Mouse (Mus musculus): Measurements from ENCODE around the gene Pgrmc1. TPM values are rescaled to one million over a fixed set of nuclear protein-coding genes. Genes with fewer than 3 reads are reported as not detected.
A peak's percentile ranks its signal among the peaks of the same experiment; 100 is the strongest.
"Not testable (repeated sequence)": the region's sequence is repeated elsewhere in the genome, so short reads cannot be mapped to it uniquely, and the experiment has no call there.

The Pgrmc1 gene
- polyA plus RNA-seq, 1 experiment from 2014 or later, result 733 TPM

- DNase-seq (no peak), ATAC-seq (ENCODE audit: low FRiP score, low TSS enrichment) (no peak)
- WGBS, result 42% methylated on average over 3 of the region's 3 CpGs
- no peaks in the 10 kb centered on the region for H3K27me3 ChIP-seq (ENCODE audit: control insufficient read depth, insufficient read depth, low read length)
- H3K36me3 ChIP-seq (ENCODE audit: control insufficient read depth, insufficient read depth, low read length), result no peaks in the 10 kb centered on the region
- no peak overlapping the region for H3K27ac ChIP-seq (replicated peaks; ENCODE audit: low read depth, low read length)
- H3K4me3 ChIP-seq (replicated peaks; ENCODE audit: low read depth, low read length), result no peak overlapping the region
- no peak overlapping the region for H3K9ac ChIP-seq (replicated peaks; ENCODE audit: low read length)
- no peak overlapping the region for H3K4me2 ChIP-seq (ENCODE audit: low read length)
- no peaks in the 10 kb centered on the region for H3K9me3 ChIP-seq (ENCODE audit: control insufficient read depth, low read length)
- no peaks in the 10 kb centered on the region for H3K4me1 ChIP-seq (ENCODE audit: control insufficient read depth, insufficient read depth, low read length)
Observed at GRCm38 (mm10) chrX:36562079-36562478, 35.9 kb upstream of the Pgrmc1 start.

DNA sequence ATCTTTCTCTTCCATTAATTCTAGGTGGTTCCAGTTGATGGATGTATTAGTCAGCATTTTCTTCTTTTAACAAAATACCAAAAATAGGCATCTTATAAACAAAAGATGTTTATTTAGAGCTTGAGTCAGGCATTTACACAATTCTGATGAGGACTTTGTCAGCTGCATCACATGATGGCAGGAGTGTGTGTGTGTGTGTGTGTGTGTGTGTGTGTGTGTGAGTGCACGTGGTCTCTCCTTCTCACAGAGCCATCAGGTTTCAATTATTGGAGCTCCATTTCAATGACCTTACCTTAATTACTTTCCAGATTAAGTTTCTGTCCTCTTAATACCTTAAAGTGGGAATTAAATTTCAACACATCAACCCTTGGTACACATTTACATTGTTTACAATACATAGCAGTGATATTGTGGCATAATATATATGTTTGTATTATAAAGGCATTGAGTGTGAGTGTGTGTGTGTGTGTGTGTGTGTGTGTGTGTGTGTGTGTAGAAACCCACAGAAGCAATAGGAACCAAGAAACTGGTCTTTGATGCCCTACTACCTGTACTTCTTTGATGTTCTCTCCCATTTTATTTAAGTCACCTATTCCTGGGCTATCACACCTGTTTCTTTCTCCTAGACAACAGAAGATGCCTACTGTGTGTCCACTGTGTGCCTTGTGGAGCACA lies 11.2 kb upstream of the Pgrmc1 start:
- H3K4me2 ChIP-seq (ENCODE audit: low read length), result peak overlapping the region; percentile 32
- peak; percentile 23 for DNase-seq

DNA sequence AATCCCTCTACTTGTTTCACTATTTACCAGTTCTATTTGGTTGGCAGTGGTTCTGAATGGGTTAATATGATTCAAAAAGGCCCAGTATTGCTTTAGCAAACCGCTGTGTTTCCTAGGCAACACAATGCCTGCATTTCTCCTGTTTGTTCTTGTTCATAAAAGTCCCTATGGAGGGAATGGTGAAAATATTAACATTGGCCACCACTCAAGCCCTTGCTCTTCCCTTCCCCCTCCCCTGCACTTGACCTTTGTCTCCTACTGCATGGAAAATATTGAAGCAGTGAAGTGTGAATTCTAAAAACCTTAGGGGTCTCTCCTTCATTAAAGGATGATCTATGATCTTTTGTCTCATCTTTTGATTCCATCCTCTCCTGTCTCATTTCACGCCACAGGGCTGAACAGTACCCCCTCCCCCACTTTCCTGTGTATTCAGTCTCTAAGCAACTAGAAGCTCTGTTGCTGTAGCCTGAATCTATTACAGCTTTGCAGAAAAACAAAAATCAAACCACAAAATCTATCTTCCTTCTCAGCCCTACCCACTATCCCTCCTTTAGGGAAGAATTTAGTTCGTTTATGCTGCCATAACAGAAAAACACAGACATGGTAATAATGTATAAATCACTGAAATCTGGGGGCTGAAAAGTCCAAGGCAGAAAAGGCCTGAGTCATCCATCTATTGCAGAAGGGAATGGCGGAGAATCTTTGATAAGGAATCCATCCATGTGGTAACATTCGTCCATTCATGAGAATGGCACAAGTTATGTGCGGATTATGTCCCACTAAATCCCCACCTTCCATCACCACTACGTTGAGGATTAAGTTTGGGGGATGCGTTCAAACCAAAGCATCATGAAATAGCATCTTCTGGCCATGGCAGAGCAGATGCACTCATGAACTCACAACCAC lies 10.4 kb upstream of the Pgrmc1 start:
- ATAC-seq (ENCODE audit: low FRiP score, low TSS enrichment) (peak; percentile 84), DNase-seq (peak; percentile 82)
- Histone ChIP-seq H3K9ac (replicated peaks; ENCODE audit: low read length) (no peak overlapping the region), H3K27me3 (ENCODE audit: control insufficient read depth, insufficient read depth, low read length) (no peaks in the 10 kb centered on the region), H3K4me2 (ENCODE audit: low read length) (peak overlapping the region; percentile 32), H3K36me3 (ENCODE audit: control insufficient read depth, insufficient read depth, low read length) (no peaks in the 10 kb centered on the region), H3K27ac (replicated peaks; ENCODE audit: low read depth, low read length) (peak overlapping the region; percentile 84), H3K9me3 (ENCODE audit: control insufficient read depth, low read length) (no peaks in the 10 kb centered on the region), H3K4me3 (replicated peaks; ENCODE audit: low read depth, low read length) (no peak overlapping the region), H3K4me1 (ENCODE audit: control insufficient read depth, insufficient read depth, low read length) (peaks cover 5% of the 10 kb centered on the region)
- 50% methylated on average over 8 of the region's 8 CpGs for WGBS

More for the DNA sequence above, 11.2 kb upstream of the Pgrmc1 start:
- Histone ChIP-seq H3K27me3 (ENCODE audit: control insufficient read depth, insufficient read depth, low read length) (no peaks in the 10 kb centered on the region), H3K36me3 (ENCODE audit: control insufficient read depth, insufficient read depth, low read length) (no peaks in the 10 kb centered on the region), H3K4me1 (ENCODE audit: control insufficient read depth, insufficient read depth, low read length) (peaks cover 5% of the 10 kb centered on the region), H3K27ac (replicated peaks; ENCODE audit: low read depth, low read length) (peak overlapping the region; percentile 84), H3K9ac (replicated peaks; ENCODE audit: low read length) (no peak overlapping the region), H3K9me3 (ENCODE audit: control insufficient read depth, low read length) (no peaks in the 10 kb centered on the region), H3K4me3 (replicated peaks; ENCODE audit: low read depth, low read length) (no peak overlapping the region)
- 32% methylated on average over 1 of the region's 1 CpGs for WGBS
- no peak for ATAC-seq (ENCODE audit: low FRiP score, low TSS enrichment)

DNA sequence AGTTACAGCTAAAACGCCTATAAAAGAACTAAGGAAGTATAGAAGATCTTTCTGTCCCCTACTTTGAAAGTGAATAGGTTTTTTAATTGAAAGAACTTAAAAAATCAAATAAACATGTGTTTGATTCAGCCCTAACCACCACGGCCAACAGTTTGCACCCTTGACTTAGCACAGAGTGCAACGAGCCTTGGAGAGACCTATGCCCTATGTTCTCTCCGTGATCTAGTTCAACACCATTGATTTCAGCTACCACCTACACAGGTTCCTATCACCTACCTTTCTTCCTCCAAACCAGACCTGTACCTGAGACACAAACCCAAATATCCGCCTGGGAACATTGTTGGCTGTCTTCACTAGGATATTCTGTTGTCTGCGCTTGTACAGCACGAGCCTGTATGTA lies 7.7 kb upstream of the Pgrmc1 start:
- Histone ChIP-seq H3K27me3 (ENCODE audit: control insufficient read depth, insufficient read depth, low read length) (no peaks in the 10 kb centered on the region), H3K9me3 (ENCODE audit: control insufficient read depth, low read length) (no peaks in the 10 kb centered on the region), H3K36me3 (ENCODE audit: control insufficient read depth, insufficient read depth, low read length) (no peaks in the 10 kb centered on the region), H3K9ac (replicated peaks; ENCODE audit: low read length) (no peak overlapping the region), H3K4me2 (ENCODE audit: low read length) (no peak overlapping the region), H3K27ac (replicated peaks; ENCODE audit: low read depth, low read length) (no peak overlapping the region), H3K4me1 (ENCODE audit: control insufficient read depth, insufficient read depth, low read length) (peaks cover 5% of the 10 kb centered on the region), H3K4me3 (replicated peaks; ENCODE audit: low read depth, low read length) (no peak overlapping the region)
- no peak for DNase-seq
- ATAC-seq (ENCODE audit: low FRiP score, low TSS enrichment), result no peak
- 83% methylated on average over 7 of the region's 7 CpGs for WGBS

DNA sequence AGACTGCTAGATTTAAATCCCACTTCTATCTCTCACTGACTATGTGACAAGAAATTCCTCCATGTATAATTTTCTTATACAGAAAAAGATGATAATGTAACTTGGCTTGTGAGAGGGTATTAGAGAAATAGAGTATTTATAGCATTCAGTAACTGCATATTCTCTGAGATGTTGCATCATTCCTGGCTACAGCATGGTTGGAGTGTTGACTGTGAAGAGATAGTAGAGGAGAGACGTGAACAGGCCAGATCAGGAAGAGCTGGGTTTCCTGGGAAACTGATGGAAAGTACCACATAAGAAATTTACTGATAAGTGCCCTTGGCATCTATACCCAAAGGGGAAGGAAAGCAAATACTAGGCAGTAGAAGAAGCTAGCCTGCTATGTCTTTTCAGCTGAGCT lies 6.9 kb upstream of the Pgrmc1 start:
- Histone ChIP-seq H3K4me3 (replicated peaks; ENCODE audit: low read depth, low read length) (no peak overlapping the region), H3K27ac (replicated peaks; ENCODE audit: low read depth, low read length) (no peak overlapping the region), H3K4me1 (ENCODE audit: control insufficient read depth, insufficient read depth, low read length) (peaks cover 5% of the 10 kb centered on the region), H3K4me2 (ENCODE audit: low read length) (no peak overlapping the region), H3K9ac (replicated peaks; ENCODE audit: low read length) (no peak overlapping the region), H3K27me3 (ENCODE audit: control insufficient read depth, insufficient read depth, low read length) (no peaks in the 10 kb centered on the region), H3K9me3 (ENCODE audit: control insufficient read depth, low read length) (no peaks in the 10 kb centered on the region), H3K36me3 (ENCODE audit: control insufficient read depth, insufficient read depth, low read length) (no peaks in the 10 kb centered on the region)
- no peak for DNase-seq
- no peak for ATAC-seq (ENCODE audit: low FRiP score, low TSS enrichment)
- 71% methylated on average over 1 of the region's 1 CpGs for WGBS

DNA sequence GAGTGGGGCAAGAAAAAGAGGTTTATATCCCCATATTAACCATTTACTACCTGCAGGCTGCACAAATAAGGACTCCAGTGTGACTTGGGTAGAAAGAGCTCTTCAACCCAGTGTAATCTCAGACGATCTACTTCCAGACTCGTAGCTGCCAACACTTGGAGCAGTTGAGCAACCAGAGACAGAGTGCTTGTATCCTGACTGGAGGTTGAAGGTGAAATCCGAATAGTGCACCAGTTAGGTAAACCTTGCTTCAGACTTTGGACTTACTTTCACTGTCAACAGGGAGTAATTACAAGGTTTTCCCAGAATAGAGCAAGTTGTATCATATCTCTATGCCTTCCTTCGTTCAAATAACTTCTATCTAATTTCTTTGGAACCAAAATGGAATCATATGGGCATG lies 6.5 kb upstream of the Pgrmc1 start:
- Histone ChIP-seq H3K9me3 (ENCODE audit: control insufficient read depth, low read length) (no peaks in the 10 kb centered on the region), H3K27ac (replicated peaks; ENCODE audit: low read depth, low read length) (no peak overlapping the region), H3K4me2 (ENCODE audit: low read length) (no peak overlapping the region), H3K4me3 (replicated peaks; ENCODE audit: low read depth, low read length) (no peak overlapping the region), H3K9ac (replicated peaks; ENCODE audit: low read length) (no peak overlapping the region), H3K4me1 (ENCODE audit: control insufficient read depth, insufficient read depth, low read length) (peaks cover 5% of the 10 kb centered on the region), H3K27me3 (ENCODE audit: control insufficient read depth, insufficient read depth, low read length) (no peaks in the 10 kb centered on the region), H3K36me3 (ENCODE audit: control insufficient read depth, insufficient read depth, low read length) (no peaks in the 10 kb centered on the region)
- 76% methylated on average over 4 of the region's 4 CpGs for WGBS
- no peak for DNase-seq
- no peak for ATAC-seq (ENCODE audit: low FRiP score, low TSS enrichment)

GRCm38 (mm10) chrX:36595247-36595646 lies 2.8 kb upstream of the Pgrmc1 start:
- peaks cover 8% of the 10 kb centered on the region; the same call in 1 of the 2 replicates for H3K4me1 ChIP-seq (ENCODE audit: control insufficient read depth, insufficient read depth, low read length)
- H3K9me3 ChIP-seq (ENCODE audit: control insufficient read depth, low read length), result no peaks in the 10 kb centered on the region
- H3K4me3 ChIP-seq (replicated peaks; ENCODE audit: low read depth, low read length), result no peak overlapping the region
- H3K4me2 ChIP-seq (ENCODE audit: low read length), result no peak overlapping the region
- ATAC-seq (ENCODE audit: low FRiP score, low TSS enrichment), result no peak
- no peaks in the 10 kb centered on the region for H3K27me3 ChIP-seq (ENCODE audit: control insufficient read depth, insufficient read depth, low read length)
- no peak overlapping the region for H3K9ac ChIP-seq (replicated peaks; ENCODE audit: low read length)
- no peaks in the 10 kb centered on the region for H3K36me3 ChIP-seq (ENCODE audit: control insufficient read depth, insufficient read depth, low read length)
- H3K27ac ChIP-seq (replicated peaks; ENCODE audit: low read depth, low read length), result no peak overlapping the region
- 92% methylated on average over 3 of the region's 3 CpGs for WGBS
- DNase-seq, result no peak

DNA sequence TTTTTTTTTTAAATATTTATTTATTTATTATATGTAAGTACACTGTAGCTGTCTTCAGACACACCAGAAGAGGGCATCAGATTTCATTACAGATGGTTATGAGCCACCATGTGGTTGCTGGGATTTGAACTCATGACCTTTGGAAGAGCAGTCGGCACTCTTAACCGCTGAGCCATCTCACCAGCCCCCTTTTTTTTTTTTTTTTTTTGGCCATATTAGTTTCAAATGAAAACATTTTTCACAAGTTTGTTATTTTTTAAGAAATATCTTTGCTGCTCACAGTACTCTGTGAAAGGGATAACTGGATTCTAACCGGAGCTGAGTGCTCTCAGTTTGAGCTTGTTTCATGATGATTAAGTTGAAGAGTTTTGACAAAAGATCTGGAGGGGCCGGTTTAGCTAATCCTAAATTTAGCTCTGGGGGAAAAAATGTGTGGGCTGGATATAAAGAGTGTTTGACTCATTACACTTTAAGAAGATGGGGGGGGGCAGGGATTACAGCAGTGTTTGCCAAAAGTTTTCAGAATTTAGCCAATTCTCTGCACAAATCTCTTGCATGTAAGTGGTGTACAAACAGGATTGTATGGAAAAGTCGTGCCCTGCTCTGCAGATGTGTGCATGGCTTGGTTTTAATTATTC lies 1.4 kb upstream of the Pgrmc1 start:
- not testable (repeated sequence) for H3K27ac ChIP-seq (replicated peaks; ENCODE audit: low read depth, low read length); H3K9me3 ChIP-seq (ENCODE audit: control insufficient read depth, low read length)

More for the DNA sequence above, 1.4 kb upstream of the Pgrmc1 start:
- 64% methylated on average over 5 of the region's 5 CpGs for WGBS
- not testable (repeated sequence) for H3K36me3 ChIP-seq (ENCODE audit: control insufficient read depth, insufficient read depth, low read length); H3K4me2 ChIP-seq (ENCODE audit: low read length); H3K4me3 ChIP-seq (replicated peaks; ENCODE audit: low read depth, low read length); ATAC-seq (ENCODE audit: low FRiP score, low TSS enrichment); DNase-seq; H3K27me3 ChIP-seq (ENCODE audit: control insufficient read depth, insufficient read depth, low read length); H3K9ac ChIP-seq (replicated peaks; ENCODE audit: low read length)
- peaks cover 13% of the 10 kb centered on the region for H3K4me1 ChIP-seq (ENCODE audit: control insufficient read depth, insufficient read depth, low read length)

Data from midbrain, embryonic 14.5 days (tissue).